Mouse (Mus musculus) stomach, postnatal 0 days (tissue): Measurements from ENCODE around the gene Pxdc1.

Experiments used
- CTCF ChIP-seq: IDR thresholded peaks from 2 replicates; pipeline ENCODE4 v1.5.1; 2016; ENCODE audit warnings: antibody characterized with exemption, low read depth, mild to moderate bottlenecking, moderate library complexity
- EP300 ChIP-seq: optimal IDR thresholded peaks from 2 replicates; pipeline ENCODE3; 2016; ENCODE audit warnings: antibody characterized with exemption

DNA sequence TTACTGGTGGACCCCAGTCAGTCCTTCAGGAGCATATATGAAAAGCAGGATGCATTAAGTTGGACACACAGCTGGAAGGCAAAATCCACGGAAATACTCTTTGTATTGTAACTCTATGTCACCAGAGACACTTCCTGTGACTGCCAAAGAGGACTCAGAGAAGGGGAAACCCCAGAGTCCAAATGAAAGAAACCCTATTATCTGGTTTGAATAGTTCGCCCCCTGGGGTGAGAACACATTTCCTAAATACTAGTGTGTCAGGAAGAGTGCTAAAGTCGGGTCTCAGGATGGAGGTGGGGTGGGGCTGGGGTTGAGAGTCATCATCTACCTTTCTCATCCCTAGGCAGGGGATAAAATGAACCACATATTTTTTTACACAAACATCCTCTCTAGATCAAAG lies 25.8 kb downstream of the Pxdc1 start:
- TF ChIP-seq CTCF (0 out of 2 replicates have a peak, but pooled peaks have one; percentile 6), EP300 (no peak)
